Mouse (Mus musculus) lung, postnatal 0 days (tissue): ENCODE measurements around the gene Wipf1.

Experiments
- CTCF ChIP-seq: IDR thresholded peaks from 2 replicates; pipeline ENCODE4 v1.5.1; 2016; ENCODE audit warnings: antibody characterized with exemption, mild to moderate bottlenecking
- EP300 ChIP-seq: IDR thresholded peaks from 2 replicates; pipeline ENCODE4 v1.6.1; 2016; ENCODE audit warnings: antibody characterized with exemption, mild to moderate bottlenecking, control low read depth

GRCm38 (mm10) chr2:73498322-73498721 lies 31.2 kb downstream of the Wipf1 start:
- TF ChIP-seq CTCF (no peak), EP300 (no peak)
